Mouse (Mus musculus): ENCODE results near the gene Rab2b.
"Not testable (repeated sequence)": the region's sequence is repeated elsewhere in the genome, so short reads cannot be mapped to it uniquely, and the experiment has no call there.

The Rab2b gene

GRCm38 (mm10) chr14:52278932-52279746 is at the start of gene Rab2b, which contains the start of gene Tox4:
TSS of gene Rab2b (minus strand) at chr14:52279545.
TSS of gene Tox4 (plus strand) at chr14:52279146.
- DNase-seq (ENCODE audit: low spot score in 2 of 2), result peak; percentile 97 to 99

GRCm38 (mm10) chr14:52327910-52328812 is 48.8 kb upstream of the Rab2b start, which contains the start of gene Sall2:
TSS of gene Sall2 (minus strand) at chr14:52328762.
- no peak for DNase-seq (ENCODE audit: low spot score in 2 of 2)

GRCm38 (mm10) chr14:52327375-52327901 is 48.1 kb upstream of the Rab2b start:
- no peak for DNase-seq (ENCODE audit: low spot score in 2 of 2)

- DNase-seq (ENCODE audit: low spot score in 2 of 2), result no peak
Observed at GRCm38 (mm10) chr14:52325890-52326289, 46.5 kb upstream of the Rab2b start.

- no peak for DNase-seq (ENCODE audit: low spot score in 2 of 2)
Observed at GRCm38 (mm10) chr14:52319361-52319760, 40.0 kb upstream of the Rab2b start.

GRCm38 (mm10) chr14:52316441-52317225 is 37.3 kb upstream of the Rab2b start:
- peak in 1 of 2 experiments; percentile 31 for DNase-seq (ENCODE audit: low spot score in 2 of 2)

- DNase-seq (ENCODE audit: low spot score in 2 of 2), result peak; percentile 61 to 70
Observed at GRCm38 (mm10) chr14:52315792-52316440, 36.6 kb upstream of the Rab2b start.

- DNase-seq (ENCODE audit: low spot score in 2 of 2), result no peak
Observed at GRCm38 (mm10) chr14:52315283-52315780, 36.0 kb upstream of the Rab2b start.

- DNase-seq (ENCODE audit: low spot score in 2 of 2), result no peak
Observed at GRCm38 (mm10) chr14:52314808-52315150, 35.4 kb upstream of the Rab2b start.

GRCm38 (mm10) chr14:52313931-52314807 is 34.8 kb upstream of the Rab2b start:
- DNase-seq (ENCODE audit: low spot score in 2 of 2), result no peak

- DNase-seq (ENCODE audit: low spot score in 2 of 2), result no peak
Observed at GRCm38 (mm10) chr14:52310906-52311305, 31.6 kb upstream of the Rab2b start.

- not testable (repeated sequence) for DNase-seq (ENCODE audit: low spot score in 2 of 2)
Observed at GRCm38 (mm10) chr14:52310343-52310742, 31.0 kb upstream of the Rab2b start.

GRCm38 (mm10) chr14:52306100-52306499 is 26.8 kb upstream of the Rab2b start:
- DNase-seq (ENCODE audit: low spot score in 2 of 2), result no peak

GRCm38 (mm10) chr14:52304644-52305271 is 25.4 kb upstream of the Rab2b start, which contains the start of gene Mettl3:
TSS of gene Mettl3 (minus strand) at chr14:52305128.
- DNase-seq (ENCODE audit: low spot score in 2 of 2), result peak; percentile 81 to 90

- not testable (repeated sequence) for DNase-seq (ENCODE audit: low spot score in 2 of 2)
Observed at GRCm38 (mm10) chr14:52303517-52303916, 24.2 kb upstream of the Rab2b start.

- no peak for DNase-seq (ENCODE audit: low spot score in 2 of 2)
Observed at GRCm38 (mm10) chr14:52295558-52296264, 16.4 kb upstream of the Rab2b start.

- no peak for DNase-seq (ENCODE audit: low spot score in 2 of 2)
Observed at GRCm38 (mm10) chr14:52284191-52284590, 4.8 kb upstream of the Rab2b start.

- DNase-seq (ENCODE audit: low spot score in 2 of 2), result no peak
Observed at GRCm38 (mm10) chr14:52283629-52284028, 4.3 kb upstream of the Rab2b start.

Measured in cerebellum, postnatal 4 days (tissue).